Mouse (Mus musculus) thymus, adult 2 months (tissue): ENCODE measurements around the gene Tlx3. TPM values are rescaled to one million over a fixed set of nuclear protein-coding genes. Genes with fewer than 3 reads are reported as not detected.

Source experiments
- DNase-seq: peaks from one replicate; pipeline ENCODE4 v3.0.0; 2021
- H3K27ac ChIP-seq: fragments of 200-500 bp; 2 replicates; pipeline ENCODE4 v1.5.1; 2012; ENCODE audit warnings: low read length, control low read depth; ENCODE audit not compliant: control insufficient read depth, insufficient read depth
- H3K27me3 ChIP-seq: fragments of 200-500 bp; 2 replicates; pipeline ENCODE4 v1.6.1; 2012; ENCODE audit warnings: mild to moderate bottlenecking, low read length, moderate library complexity, mixed read lengths; ENCODE audit not compliant: control insufficient read depth, insufficient read depth
- H3K36me3 ChIP-seq: fragments of 200-500 bp; 2 replicates; pipeline ENCODE4 v1.6.1; 2012; ENCODE audit warnings: mild to moderate bottlenecking, low read length, moderate library complexity; ENCODE audit not compliant: control insufficient read depth, insufficient read depth
- H3K4me1 ChIP-seq: fragments of 200-500 bp; replicated peaks from 2 replicates; pipeline ENCODE4 v1.6.1; 2012; ENCODE audit warnings: low read length; ENCODE audit not compliant: control insufficient read depth, insufficient read depth
- H3K4me3 ChIP-seq: fragments of 200-500 bp; 2 replicates; pipeline ENCODE4 v1.5.1; 2012; ENCODE audit warnings: mild to moderate bottlenecking, low read length, control low read depth, moderate library complexity; ENCODE audit not compliant: control insufficient read depth, insufficient read depth
- CTCF ChIP-seq: fragments of 200-500 bp; IDR thresholded peaks from 2 replicates; pipeline ENCODE4 v1.5.1; 2012; ENCODE audit warnings: mild to moderate bottlenecking, control low read depth, low read length, moderate library complexity, borderline replicate concordance; ENCODE audit not compliant: control insufficient read depth, poor library complexity, insufficient read depth; ENCODE audit errors: extremely low read depth
- POLR2A ChIP-seq: fragments of 200-500 bp; IDR thresholded peaks from 2 replicates; pipeline ENCODE4 v1.6.1; 2012; ENCODE audit warnings: mild to moderate bottlenecking, low read length, control low read depth, moderate library complexity; ENCODE audit not compliant: control insufficient read depth, poor library complexity, insufficient read depth; ENCODE audit errors: extremely low read depth
- WGBS: fragments of 180-500 bp; shearing (Covaris S2); methylation state at CpG from one replicate; pipeline ENCODE4 v1.1.7; 2018; 5-methylcytosine and 5-hydroxymethylcytosine counted together
- polyA plus RNA-seq: library from polyadenylated mRNA; depleted of rRNA; stranded (reverse); fragments of >200 nt; gene quantifications from 2 replicates; pipeline ENCODE4 v1.2.3, GENCODE M21; 2012; rRNA removed

The Tlx3 gene
- polyA plus RNA-seq, 1 experiment, result 0.08 TPM

- 92% methylated on average over 4 of the region's 4 CpGs for WGBS
- no peak overlapping the region for H3K27ac ChIP-seq
- peaks cover 4% of the 10 kb centered on the region; the same call in 1 of the 2 replicates for H3K27me3 ChIP-seq
- DNase-seq, result no peak
- H3K4me1 ChIP-seq, result peaks cover 13% of the 10 kb centered on the region
- H3K36me3 ChIP-seq, result peaks cover 59% of the 10 kb centered on the region
- TF ChIP-seq CTCF (no peak), POLR2A (no peak)
- no peak overlapping the region for H3K4me3 ChIP-seq
Observed at GRCm38 (mm10) chr11:33151780-33152145, 51.6 kb downstream of the Tlx3 start.

- TF ChIP-seq CTCF (no peak), POLR2A (no peak)
- 86% methylated on average over 3 of the region's 3 CpGs for WGBS
- H3K36me3 ChIP-seq, result peaks cover 54% of the 10 kb centered on the region
- peaks cover 7% of the 10 kb centered on the region; the same call in 1 of the 2 replicates for H3K27me3 ChIP-seq
- no peak overlapping the region for H3K27ac ChIP-seq
- H3K4me3 ChIP-seq, result no peak overlapping the region
- H3K4me1 ChIP-seq, result peaks cover 15% of the 10 kb centered on the region
- no peak for DNase-seq
Observed at GRCm38 (mm10) chr11:33151128-33151779, 52.1 kb downstream of the Tlx3 start.

Other genes with a start within 250 kb of the Tlx3 start
- gene Fgf18, start 56.2 kb downstream of the Tlx3 start, polyA plus RNA-seq, result 0.15 and 0.23 TPM in 2 replicates
- 166 and 186 TPM in 2 replicates for gene Npm1, start 40.4 kb downstream of the Tlx3 start, polyA plus RNA-seq
- not detected in 2 replicates for gene Gm12117, start 73.1 kb upstream of the Tlx3 start, polyA plus RNA-seq